ENCODE assay signal across 17 mouse cellular contexts in the genomic region with DNA sequence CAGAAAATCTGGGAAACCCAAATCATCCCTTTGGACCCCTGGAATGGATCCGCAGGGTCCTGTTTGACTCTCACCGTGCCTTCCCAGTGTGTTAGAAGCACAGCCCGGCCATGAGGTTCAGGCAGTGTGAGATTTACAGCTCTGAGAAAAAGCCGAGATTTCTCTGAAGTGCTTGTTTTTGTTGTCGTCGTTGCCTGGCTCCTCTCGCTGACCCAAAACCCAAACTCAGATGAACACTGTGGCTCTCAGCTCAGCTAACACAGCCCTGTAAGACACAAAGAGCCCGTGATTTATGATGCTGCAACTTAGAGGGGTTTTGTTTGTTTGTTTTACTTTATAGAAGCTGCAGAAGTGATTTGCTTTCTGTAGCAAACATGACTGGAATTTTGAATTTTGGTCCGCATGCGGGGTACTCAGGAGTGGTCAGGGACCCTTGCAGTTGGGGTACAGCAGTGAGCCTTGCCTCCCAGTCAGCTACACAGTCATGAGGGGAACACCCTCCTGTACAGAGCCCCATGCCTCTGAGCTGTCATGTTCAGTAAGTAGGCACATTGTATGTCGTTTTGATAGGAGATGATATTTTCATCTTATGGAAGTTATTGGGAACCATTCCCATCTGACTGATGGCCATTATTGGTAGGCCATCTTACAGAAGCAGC.
A peak's percentile ranks its signal among the peaks of the same experiment; 100 is the strongest.
DNase-seq lines count a peak whose midpoint lies in the region; ATAC-seq and TF ChIP-seq lines count a peak whose summit lies in the region.
"Had no signal": no experiment of that assay in that cellular context is flagged by ENCODE, and none has a peak within 500 bp of the region (broad histone marks: within the 10 kb centered on the region; RNA-seq: fewer than 3 reads in every experiment).

No protein-coding gene starts in this region.

- peak; percentile 74 for ATAC-seq in kidney, postnatal 0 days (replicated peaks; ENCODE audit: low FRiP score, low read depth)
- peak; percentile 78 for ATAC-seq in neural tube, embryonic 12.5 days (ENCODE audit: low FRiP score, low read depth)
- no peak for ATAC-seq in forebrain, embryonic 13.5 days
- ATAC-seq: forebrain, postnatal 0 days had no signal

- no peak overlapping the region for H3K4me2 ChIP-seq in kidney, postnatal 0 days (ENCODE audit: low read length)
- no peak overlapping the region for H3K4me2 ChIP-seq in neural tube, embryonic 12.5 days (replicated peaks)
- H3K4me2 ChIP-seq in forebrain, embryonic 13.5 days: no peak overlapping the region
- H3K4me2 ChIP-seq: embryonic facial prominence, embryonic 13.5 days; hindbrain, embryonic 14.5 days; limb, embryonic 12.5 days; liver, embryonic 13.5 days; lung, embryonic 15.5 days had no signal

- intact Hi-C loops in gastrocnemius, adult 2 months (cut with DNase I): no loop called here

- H3K27ac ChIP-seq in gastrocnemius, adult 2 months: peak overlapping the region; percentile 31; the same call in 1 of the 2 replicates
- peak overlapping the region; percentile 25 for H3K27ac ChIP-seq in kidney, postnatal 0 days
- H3K27ac ChIP-seq in neural tube, embryonic 12.5 days: no peak overlapping the region
- no peak overlapping the region for H3K27ac ChIP-seq in forebrain, embryonic 13.5 days
- H3K27ac ChIP-seq: embryonic facial prominence, embryonic 13.5 days; hindbrain, embryonic 14.5 days; limb, embryonic 12.5 days; liver, embryonic 13.5 days; lung, embryonic 15.5 days had no signal

- H3K36me3 ChIP-seq in kidney, postnatal 0 days (ENCODE audit: insufficient read depth, low read length): no peaks in the 10 kb centered on the region
- H3K36me3 ChIP-seq in neural tube, embryonic 12.5 days: no peaks in the 10 kb centered on the region
- H3K36me3 ChIP-seq in forebrain, embryonic 13.5 days (ENCODE audit: poor library complexity, severe bottlenecking): no peaks in the 10 kb centered on the region
- H3K36me3 ChIP-seq: embryonic facial prominence, embryonic 13.5 days; limb, embryonic 12.5 days; liver, embryonic 13.5 days; lung, embryonic 15.5 days had no signal

- H3K9me3 ChIP-seq in kidney, postnatal 0 days (replicated peaks; ENCODE audit: low read length): no peaks in the 10 kb centered on the region
- H3K9me3 ChIP-seq in neural tube, embryonic 12.5 days: no peaks in the 10 kb centered on the region
- no peaks in the 10 kb centered on the region for H3K9me3 ChIP-seq in forebrain, embryonic 13.5 days (replicated peaks)
- H3K9me3 ChIP-seq: embryonic facial prominence, embryonic 13.5 days; limb, embryonic 12.5 days; liver, embryonic 13.5 days; lung, embryonic 15.5 days had no signal

- no peak for TF ChIP-seq CTCF in gastrocnemius, adult 2 months (IDR thresholded peaks at IDR 0.05)
- no peak for TF ChIP-seq CTCF in kidney, postnatal 0 days (IDR thresholded peaks at IDR 0.05; ENCODE audit: low read depth)

- DNase-seq in gastrocnemius, adult 2 months: no peak
- DNase-seq in gastrocnemius, postnatal 4 days (ENCODE audit: low spot score in 2 of 2): no peak
- DNase-seq in adipocyte (ENCODE audit: low spot score): peak; percentile 47
- DNase-seq in kidney, postnatal 0 days (ENCODE audit: low spot score): peak; percentile 91
- DNase-seq in frontal cortex, postnatal 25 days (ENCODE audit: low spot score in 2 of 2): no peak
- DNase-seq: cerebellum, adult 11 months; cerebellum, postnatal 36 days; forebrain, postnatal 0 days; gastrocnemius, postnatal 10 days; liver, embryonic 13.5 days; thymus, adult 18-20 months had no signal

- no peak overlapping the region for H3K9ac ChIP-seq in kidney, postnatal 0 days (ENCODE audit: low read depth, low read length)
- no peak overlapping the region for H3K9ac ChIP-seq in neural tube, embryonic 12.5 days
- no peak overlapping the region for H3K9ac ChIP-seq in forebrain, embryonic 13.5 days
- H3K9ac ChIP-seq: embryonic facial prominence, embryonic 13.5 days; forebrain, postnatal 0 days; hindbrain, embryonic 14.5 days; limb, embryonic 12.5 days; liver, embryonic 13.5 days; lung, embryonic 15.5 days had no signal

- H3K4me3 ChIP-seq in gastrocnemius, adult 2 months: no peak overlapping the region
- no peak overlapping the region for H3K4me3 ChIP-seq in kidney, postnatal 0 days (replicated peaks; ENCODE audit: low read depth, low read length)
- no peak overlapping the region for H3K4me3 ChIP-seq in neural tube, embryonic 12.5 days
- no peak overlapping the region for H3K4me3 ChIP-seq in forebrain, embryonic 13.5 days
- H3K4me3 ChIP-seq: embryonic facial prominence, embryonic 13.5 days; limb, embryonic 12.5 days; liver, embryonic 13.5 days; lung, embryonic 15.5 days had no signal

- WGBS in kidney, postnatal 0 days: 30% methylated on average over 11 of the region's 11 CpGs
- 32% methylated on average over 11 of the region's 11 CpGs for WGBS in neural tube, embryonic 12.5 days
- WGBS in forebrain, embryonic 13.5 days: 89% methylated on average over 11 of the region's 11 CpGs

- no peaks in the 10 kb centered on the region for H3K27me3 ChIP-seq in kidney, postnatal 0 days (ENCODE audit: insufficient read depth, low read length)
- no peaks in the 10 kb centered on the region for H3K27me3 ChIP-seq in neural tube, embryonic 12.5 days (replicated peaks)
- H3K27me3 ChIP-seq in forebrain, embryonic 13.5 days: no peaks in the 10 kb centered on the region
- H3K27me3 ChIP-seq: embryonic facial prominence, embryonic 13.5 days; limb, embryonic 12.5 days; liver, embryonic 13.5 days; lung, embryonic 15.5 days had no signal

- H3K4me1 ChIP-seq in kidney, postnatal 0 days (replicated peaks; ENCODE audit: insufficient read depth, low read length): no peaks in the 10 kb centered on the region
- no peaks in the 10 kb centered on the region for H3K4me1 ChIP-seq in neural tube, embryonic 12.5 days
- H3K4me1 ChIP-seq in forebrain, embryonic 13.5 days: no peaks in the 10 kb centered on the region
- H3K4me1 ChIP-seq: embryonic facial prominence, embryonic 13.5 days; limb, embryonic 12.5 days; liver, embryonic 13.5 days; lung, embryonic 15.5 days had no signal

Comparison
In these comparisons a context has a peak if more than half of its experiments do, and no peak if none do; other contexts are left out.
1. DNase-seq: peak in adipocyte (single experiment) and kidney, postnatal 0 days (single experiment); none in gastrocnemius, adult 2 months (single experiment), gastrocnemius, postnatal 4 days (0 of 2) and frontal cortex, postnatal 25 days (0 of 2).
2. H3K27ac ChIP-seq: peak in gastrocnemius, adult 2 months (single experiment) and kidney, postnatal 0 days (single experiment); none in neural tube, embryonic 12.5 days (single experiment) and forebrain, embryonic 13.5 days (single experiment).